Mouse (Mus musculus) urinary bladder, postnatal 25 days (tissue): ENCODE data around the gene Strap.

Experiments
- DNase-seq: peaks from one replicate; pipeline ENCODE4 v3.0.0; 2022; ENCODE audit warnings: low spot score

Strap gene

GRCm38 (mm10) chr6:137723898-137724297, 11.0 kb upstream of the Strap start:
- DNase-seq: no peak

GRCm38 (mm10) chr6:137734460-137734845, 425 bp upstream of the Strap start:
- DNase-seq: no peak

GRCm38 (mm10) chr6:137735671-137736238, 877 bp downstream of the Strap start:
- no peak for DNase-seq

- DNase-seq: no peak
These were observed 6.1 kb downstream of the Strap start for GRCm38 (mm10) chr6:137740972-137741371.

GRCm38 (mm10) chr6:137744700-137745099, 9.8 kb downstream of the Strap start:
- no peak for DNase-seq

- DNase-seq: no peak
These were observed 12.5 kb downstream of the Strap start for GRCm38 (mm10) chr6:137747174-137747928.

GRCm38 (mm10) chr6:137751551-137752274, 16.8 kb downstream of the Strap start:
- DNase-seq: no peak

- no peak for DNase-seq
These were observed 17.4 kb downstream of the Strap start for GRCm38 (mm10) chr6:137752275-137752655.

GRCm38 (mm10) chr6:137754056-137754856, 19.4 kb downstream of the Strap start, which contains the start of gene Dera:
TSS of gene Dera (plus strand) at chr6:137754546.
- DNase-seq: peak; percentile 87

- DNase-seq: no peak
These were observed 20.0 kb downstream of the Strap start for GRCm38 (mm10) chr6:137754857-137755232.

GRCm38 (mm10) chr6:137756310-137756709, 21.4 kb downstream of the Strap start:
- no peak for DNase-seq

GRCm38 (mm10) chr6:137757891-137758290, 23.0 kb downstream of the Strap start:
- no peak for DNase-seq

GRCm38 (mm10) chr6:137759681-137760080, 24.8 kb downstream of the Strap start:
- DNase-seq: no peak

GRCm38 (mm10) chr6:137760966-137761365, 26.1 kb downstream of the Strap start:
- DNase-seq: no peak

- no peak for DNase-seq
These were observed 29.8 kb downstream of the Strap start for GRCm38 (mm10) chr6:137764572-137765210.

- DNase-seq: no peak
These were observed 31.3 kb downstream of the Strap start for GRCm38 (mm10) chr6:137766177-137766576.

- no peak for DNase-seq
These were observed 36.9 kb downstream of the Strap start for GRCm38 (mm10) chr6:137771621-137772250.

GRCm38 (mm10) chr6:137772918-137773636, 38.2 kb downstream of the Strap start:
- no peak for DNase-seq

GRCm38 (mm10) chr6:137773637-137774028, 38.8 kb downstream of the Strap start:
- no peak for DNase-seq

- no peak for DNase-seq
These were observed 39.3 kb downstream of the Strap start for GRCm38 (mm10) chr6:137774166-137774565.

- no peak for DNase-seq
These were observed 40.3 kb downstream of the Strap start for GRCm38 (mm10) chr6:137775159-137775558.
